Mouse (Mus musculus) neural tube, embryonic 14.5 days (tissue): Measurements from ENCODE around the gene Slc22a14. TPM values are rescaled to one million over a fixed set of nuclear protein-coding genes. Genes with fewer than 3 reads are reported as not detected.
A peak's percentile ranks its signal among the peaks of the same experiment; 100 is the strongest.
"Not testable (repeated sequence)": the region's sequence is repeated elsewhere in the genome, so short reads cannot be mapped to it uniquely, and the experiment has no call there.

Source experiments
- ATAC-seq: fragments of 200-750 bp; cut with Nextera tagmentation; 2 replicates; pipeline ENCODE4 v1.8.0; 2017; ENCODE audit warnings: low read depth, mild to moderate bottlenecking, moderate TSS enrichment, moderate library complexity
- H3K27ac ChIP-seq: fragments of 300-500 bp; sonication (generic); 2 replicates; pipeline ENCODE4 v1.5.1; 2014; ENCODE audit warnings: low read depth, mild to moderate bottlenecking, control low read depth, low read length, moderate library complexity, mixed read lengths
- H3K27me3 ChIP-seq: fragments of 300-500 bp; sonication (generic); 2 replicates; pipeline ENCODE4 v1.6.1; 2014; ENCODE audit warnings: low read length; ENCODE audit not compliant: control insufficient read depth, insufficient read depth
- H3K36me3 ChIP-seq: fragments of 300-500 bp; sonication (generic); 2 replicates; pipeline ENCODE4 v1.6.1; 2014; ENCODE audit warnings: low read length, mixed read lengths; ENCODE audit not compliant: control insufficient read depth, insufficient read depth
- H3K4me1 ChIP-seq: fragments of 300-500 bp; sonication (generic); 2 replicates; pipeline ENCODE4 v1.6.1; 2014; ENCODE audit warnings: low read length; ENCODE audit not compliant: control insufficient read depth, insufficient read depth
- H3K4me2 ChIP-seq: fragments of 300-500 bp; sonication (generic); 2 replicates; pipeline ENCODE4 v1.6.1; 2014; ENCODE audit warnings: mild to moderate bottlenecking, low read depth, low read length, control low read depth
- H3K4me3 ChIP-seq: fragments of 300-500 bp; sonication (generic); 2 replicates; pipeline ENCODE4 v1.5.1; 2014; ENCODE audit warnings: low read depth, low read length, control low read depth, mixed read lengths
- H3K9ac ChIP-seq: fragments of 300-500 bp; sonication (generic); replicated peaks from 2 replicates; pipeline ENCODE4 v1.6.1; 2014; ENCODE audit warnings: low read depth, mild to moderate bottlenecking, control low read depth, low read length, mixed read lengths
- H3K9me3 ChIP-seq: fragments of 300-500 bp; sonication (generic); 2 replicates; pipeline ENCODE4 v1.6.1; 2016; ENCODE audit warnings: low read length; ENCODE audit not compliant: control insufficient read depth
- WGBS: fragments of 180-500 bp; shearing (Covaris S2); extraction: QIAGEN DNeasy Blood & Tissue Kit; methylation state at CpG from one replicate; pipeline ENCODE4 v1.1.7; 2014; 5-methylcytosine and 5-hydroxymethylcytosine counted together
- polyA plus RNA-seq: library from polyadenylated mRNA; unstranded; fragments of >200 nt; fragmentation: Nextera tagmentation; extraction: Ambion mirVana; gene quantifications from 2 replicates; pipeline ENCODE4 v1.2.1, GENCODE M21; 2014

Slc22a14 gene
- polyA plus RNA-seq, 1 experiment from 2014 or later = not detected

GRCm38 (mm10) chr9:119401351-119401750 lies 36.0 kb upstream of the Slc22a14 start:
- no peaks in the 10 kb centered on the region for H3K27me3 ChIP-seq
- no peaks in the 10 kb centered on the region for H3K9me3 ChIP-seq
- H3K4me1 ChIP-seq = peaks cover 15% of the 10 kb centered on the region
- H3K4me2 ChIP-seq = peak overlapping the region; percentile 78
- H3K27ac ChIP-seq = peak overlapping the region; percentile 99; the same call in 1 of the 2 replicates
- 4% methylated on average over 7 of the region's 7 CpGs for WGBS
- H3K9ac ChIP-seq = peak overlapping the region; percentile 100
- peak overlapping the region; percentile 98 for H3K4me3 ChIP-seq
- ATAC-seq = peak; percentile 4; the same call in 1 of the 2 replicates
- H3K36me3 ChIP-seq = no peaks in the 10 kb centered on the region

- ATAC-seq = no peak
- Histone ChIP-seq H3K4me3 (no peak overlapping the region), H3K4me1 (no peaks in the 10 kb centered on the region), H3K9ac (no peak overlapping the region), H3K4me2 (no peak overlapping the region), H3K27ac (no peak overlapping the region), H3K9me3 (no peaks in the 10 kb centered on the region), H3K27me3 (no peaks in the 10 kb centered on the region), H3K36me3 (no peaks in the 10 kb centered on the region)
- 83% methylated on average over 1 of the region's 1 CpGs for WGBS
Measured at GRCm38 (mm10) chr9:119394808-119395207, 29.5 kb upstream of the Slc22a14 start.

DNA sequence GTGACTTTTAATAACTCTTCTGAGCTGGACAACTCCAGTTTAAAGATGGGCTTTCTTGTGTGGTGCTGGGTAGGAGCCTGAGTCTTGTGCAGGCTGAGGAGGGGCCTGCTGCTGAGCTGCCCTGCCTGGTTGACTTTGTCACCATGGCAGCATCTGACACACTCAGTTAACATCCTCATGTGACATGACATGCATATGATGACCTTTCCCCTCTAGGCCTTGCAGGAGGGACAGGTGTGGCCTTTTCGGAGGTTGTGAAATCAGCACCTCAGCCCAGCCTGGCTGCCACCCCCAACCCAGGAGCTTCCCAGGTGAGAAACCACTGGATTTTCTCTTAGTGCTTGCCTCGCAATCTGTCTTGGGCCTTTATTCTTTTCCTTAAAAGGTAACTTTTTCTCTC lies 24.9 kb upstream of the Slc22a14 start:
- ATAC-seq = no peak
- no peaks in the 10 kb centered on the region for H3K4me1 ChIP-seq
- no peak overlapping the region for H3K4me3 ChIP-seq

GRCm38 (mm10) chr9:119388956-119389355 lies 23.6 kb upstream of the Slc22a14 start:
- H3K4me3 ChIP-seq = no peak overlapping the region
- no peak overlapping the region for H3K27ac ChIP-seq
- no peaks in the 10 kb centered on the region for H3K27me3 ChIP-seq
- WGBS = 58% methylated on average over 5 of the region's 5 CpGs
- no peaks in the 10 kb centered on the region for H3K36me3 ChIP-seq
- H3K9me3 ChIP-seq = no peaks in the 10 kb centered on the region
- H3K4me1 ChIP-seq = no peaks in the 10 kb centered on the region
- no peak overlapping the region for H3K4me2 ChIP-seq
- no peak for ATAC-seq
- no peak overlapping the region for H3K9ac ChIP-seq

More for the DNA sequence above, 24.9 kb upstream of the Slc22a14 start:
- Histone ChIP-seq H3K9ac (no peak overlapping the region), H3K4me2 (no peak overlapping the region), H3K36me3 (no peaks in the 10 kb centered on the region), H3K27ac (no peak overlapping the region), H3K9me3 (no peaks in the 10 kb centered on the region), H3K27me3 (no peaks in the 10 kb centered on the region)
- 100% methylated on average over 2 of the region's 2 CpGs for WGBS

DNA sequence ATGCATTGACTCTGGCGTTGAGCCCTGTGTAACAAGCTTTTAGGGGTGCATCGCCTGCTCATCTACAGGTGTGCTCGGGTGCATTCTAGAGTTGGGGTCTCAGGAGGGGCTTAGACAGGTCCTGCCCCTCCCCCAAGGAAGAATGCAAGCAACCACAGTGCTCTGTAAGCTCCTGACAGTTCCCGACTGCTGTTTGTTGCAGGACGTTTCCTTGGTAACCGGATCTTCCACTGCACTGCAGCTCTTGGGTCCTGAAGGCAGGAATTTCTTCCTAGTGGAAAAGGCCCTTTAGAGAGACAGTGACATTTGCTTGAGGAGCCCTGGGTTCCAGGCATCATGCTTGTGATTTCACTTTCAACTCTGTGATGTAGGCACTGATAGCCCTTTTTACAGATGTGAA lies 17.2 kb upstream of the Slc22a14 start:
- 72% methylated on average over 6 of the region's 6 CpGs for WGBS
- H3K27me3 ChIP-seq = no peaks in the 10 kb centered on the region
- no peaks in the 10 kb centered on the region for H3K36me3 ChIP-seq
- ATAC-seq = no peak
- no peak overlapping the region for H3K27ac ChIP-seq
- no peak overlapping the region for H3K4me3 ChIP-seq
- H3K4me1 ChIP-seq = no peaks in the 10 kb centered on the region
- H3K4me2 ChIP-seq = no peak overlapping the region
- no peak overlapping the region for H3K9ac ChIP-seq
- no peaks in the 10 kb centered on the region for H3K9me3 ChIP-seq

DNA sequence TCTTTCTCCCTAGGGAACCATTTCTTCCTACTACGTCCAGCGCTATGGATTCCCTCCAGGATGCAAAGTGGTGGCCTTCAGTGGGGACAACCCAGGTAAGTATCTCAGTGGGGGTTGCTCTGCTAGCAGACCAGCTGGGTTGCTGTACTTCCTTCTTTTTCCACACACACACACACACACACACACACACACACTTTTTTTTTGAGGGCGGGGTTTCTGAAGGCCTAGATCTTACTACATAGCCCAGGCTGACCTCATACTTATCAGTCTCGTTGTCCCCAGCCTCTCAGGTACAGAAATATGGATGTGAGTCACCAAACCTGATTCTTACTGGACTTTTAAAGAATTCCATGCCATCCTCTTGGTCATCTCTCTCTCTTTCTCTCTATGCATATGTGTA lies 12.9 kb upstream of the Slc22a14 start:
- no peaks in the 10 kb centered on the region for H3K27me3 ChIP-seq
- H3K9ac ChIP-seq = no peak overlapping the region
- no peaks in the 10 kb centered on the region for H3K36me3 ChIP-seq
- H3K27ac ChIP-seq = no peak overlapping the region
- 83% methylated on average over 4 of the region's 4 CpGs for WGBS
- no peaks in the 10 kb centered on the region for H3K4me1 ChIP-seq
- no peak overlapping the region for H3K4me2 ChIP-seq
- no peaks in the 10 kb centered on the region for H3K9me3 ChIP-seq
- H3K4me3 ChIP-seq = no peak overlapping the region
- no peak for ATAC-seq

DNA sequence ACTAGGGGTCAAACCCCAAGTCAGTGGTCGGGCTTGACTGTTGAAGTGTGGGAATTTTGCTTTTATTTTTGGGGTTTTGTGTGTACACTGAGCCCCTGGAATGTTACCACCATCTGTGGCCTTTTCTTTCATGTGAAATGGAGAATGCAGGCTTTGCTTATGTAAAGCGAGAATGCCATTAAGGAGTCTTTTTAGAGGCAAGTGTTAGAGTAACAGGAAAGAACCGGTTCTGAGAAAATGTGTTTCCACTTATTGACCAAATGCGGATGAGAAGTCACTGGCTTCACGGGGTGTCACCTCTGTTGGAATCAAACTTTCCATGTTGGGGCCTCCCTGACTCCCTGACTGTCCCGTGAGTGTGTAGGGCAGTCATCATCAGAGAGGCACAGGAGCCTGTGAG lies 10.2 kb upstream of the Slc22a14 start:
- H3K4me1 ChIP-seq = no peaks in the 10 kb centered on the region
- no peaks in the 10 kb centered on the region for H3K9me3 ChIP-seq
- no peak overlapping the region for H3K27ac ChIP-seq
- no peak for ATAC-seq
- H3K27me3 ChIP-seq = no peaks in the 10 kb centered on the region
- no peak overlapping the region for H3K4me2 ChIP-seq
- no peaks in the 10 kb centered on the region for H3K36me3 ChIP-seq
- H3K9ac ChIP-seq = no peak overlapping the region
- H3K4me3 ChIP-seq = no peak overlapping the region
- 70% methylated on average over 6 of the region's 6 CpGs for WGBS

DNA sequence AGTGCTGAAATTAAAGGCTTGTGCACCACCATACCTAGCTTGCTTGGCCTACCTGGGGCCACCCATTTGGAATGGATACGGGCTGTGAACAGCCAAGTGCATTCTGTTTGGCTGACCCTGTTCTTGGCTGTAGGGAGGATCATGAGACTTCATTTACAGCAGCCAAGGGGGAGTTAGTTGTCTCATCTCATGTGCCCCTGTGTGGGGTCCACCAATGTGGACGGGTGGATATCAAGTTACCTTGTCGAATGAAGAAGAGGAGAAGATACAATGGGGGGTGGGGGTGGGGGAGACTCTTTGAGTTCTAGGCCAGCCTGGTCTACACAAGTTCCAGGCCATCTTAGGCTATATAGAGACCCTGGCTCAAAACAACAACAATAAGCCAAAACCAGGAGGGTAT lies 9.7 kb upstream of the Slc22a14 start:
- H3K36me3 ChIP-seq = no peaks in the 10 kb centered on the region
- no peaks in the 10 kb centered on the region for H3K4me1 ChIP-seq
- H3K27me3 ChIP-seq = no peaks in the 10 kb centered on the region
- H3K9ac ChIP-seq = no peak overlapping the region
- no peak for ATAC-seq
- 78% methylated on average over 3 of the region's 3 CpGs for WGBS
- H3K27ac ChIP-seq = no peak overlapping the region
- no peak overlapping the region for H3K4me3 ChIP-seq
- H3K4me2 ChIP-seq = no peak overlapping the region
- H3K9me3 ChIP-seq = no peaks in the 10 kb centered on the region

GRCm38 (mm10) chr9:119371251-119371650 lies 5.9 kb upstream of the Slc22a14 start:
- Histone ChIP-seq H3K27ac (no peak overlapping the region), H3K9ac (no peak overlapping the region), H3K4me1 (no peaks in the 10 kb centered on the region), H3K9me3 (no peaks in the 10 kb centered on the region), H3K4me2 (no peak overlapping the region), H3K36me3 (no peaks in the 10 kb centered on the region), H3K27me3 (no peaks in the 10 kb centered on the region), H3K4me3 (no peak overlapping the region)
- 74% methylated on average over 4 of the region's 4 CpGs for WGBS
- ATAC-seq = no peak

GRCm38 (mm10) chr9:119370770-119371169 lies 5.4 kb upstream of the Slc22a14 start:
- not testable (repeated sequence) for H3K9ac ChIP-seq, H3K4me1 ChIP-seq, H3K36me3 ChIP-seq, H3K4me2 ChIP-seq, H3K4me3 ChIP-seq, H3K9me3 ChIP-seq, H3K27me3 ChIP-seq, ATAC-seq, H3K27ac ChIP-seq
- WGBS = 84% methylated on average over 4 of the region's 4 CpGs
